Mouse (Mus musculus) gastrocnemius, postnatal 25 days (tissue): ENCODE results near the gene Pfkl. TPM values are rescaled to one million over a fixed set of nuclear protein-coding genes. Genes with fewer than 3 reads are reported as not detected.
"Not testable (repeated sequence)": the region's sequence is repeated elsewhere in the genome, so short reads cannot be mapped to it uniquely, and the experiment has no call there.

ENCODE experiments used
- DNase-seq: peaks from one replicate; pipeline ENCODE4 v3.0.0; 2022
- total RNA-seq, 2 experiments: library from RNA; stranded (reverse); gene quantifications; 1 replicate in 1 of 2; 2 replicates in 1 of 2; pipeline ENCODE4 v1.2.3; 2021

Pfkl gene
- total RNA-seq, 2 experiments from 2014 or later, result 5.2 to 7.7 TPM

DNA sequence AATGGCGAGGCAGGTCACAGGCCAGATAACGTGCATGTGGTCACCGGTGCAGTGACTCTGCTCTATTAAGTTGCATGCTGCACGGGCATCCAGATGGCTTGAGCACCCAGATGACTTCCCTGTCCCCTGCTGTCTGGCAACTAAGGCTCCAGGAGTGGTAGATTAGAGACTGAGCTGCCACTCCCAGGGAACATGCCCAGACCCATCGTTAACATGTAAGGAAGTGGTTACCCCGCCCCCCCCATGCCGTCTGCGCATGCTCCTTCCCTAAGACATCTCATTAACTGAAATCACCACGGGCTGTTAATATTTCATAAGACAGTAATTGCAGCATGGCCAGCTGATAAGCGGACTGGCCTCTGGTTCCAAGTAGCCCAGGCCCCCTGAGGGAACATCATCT is 38.7 kb downstream of the Pfkl start:
- DNase-seq, result no peak

DNA sequence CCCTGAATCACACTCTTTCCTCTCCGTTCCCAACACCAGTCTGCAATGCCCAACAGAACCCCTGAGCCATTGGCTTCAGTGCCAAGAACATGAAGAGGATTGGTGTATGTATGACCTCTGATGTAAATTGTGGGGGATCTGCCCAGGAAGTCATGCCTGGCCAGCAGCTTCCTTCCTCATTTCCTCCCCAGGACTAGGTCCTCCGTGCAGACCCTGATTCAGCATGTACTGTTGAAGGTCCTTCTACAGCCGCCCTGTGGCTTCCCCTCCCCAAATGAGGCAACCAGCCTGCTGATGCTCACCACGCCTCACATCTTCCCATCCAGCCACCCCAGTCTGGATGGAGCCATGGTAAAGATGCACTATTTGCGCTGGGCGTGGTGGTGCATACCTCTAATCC is 39.4 kb downstream of the Pfkl start, which contains the start of gene Trpm2:
TSS of gene Trpm2 (minus strand) at position 83 of the 400 bp plus-strand sequence.
- peak; percentile 21 for DNase-seq

- no peak for DNase-seq
These were observed 39.9 kb downstream of the Pfkl start for GRCm38 (mm10) chr10:77969973-77970325.

- DNase-seq, result peak; percentile 33
These were observed 40.5 kb downstream of the Pfkl start for GRCm38 (mm10) chr10:77969274-77969972.

DNA sequence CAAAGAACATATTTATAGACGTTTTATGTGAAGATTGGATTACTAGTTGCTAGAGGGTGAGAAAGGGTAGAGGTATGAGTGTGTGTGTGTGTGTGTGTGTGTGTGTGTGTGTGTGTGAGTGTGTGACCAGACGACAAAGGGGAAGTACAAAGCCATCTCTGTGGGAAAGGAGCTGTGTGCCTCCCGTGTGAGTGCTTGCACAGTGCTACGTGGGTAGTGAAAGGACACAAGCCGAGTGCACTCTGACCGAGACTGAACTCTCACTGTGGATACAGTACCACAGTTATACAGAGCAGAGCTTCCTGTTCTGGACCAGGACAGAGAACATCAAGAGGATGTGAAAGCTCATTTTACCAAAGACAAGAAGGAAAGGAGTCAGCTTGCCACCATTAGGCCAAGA is 45.9 kb downstream of the Pfkl start:
- DNase-seq, result no peak

- no peak for DNase-seq
These were observed 47.2 kb downstream of the Pfkl start for GRCm38 (mm10) chr10:77962725-77963124.

GRCm38 (mm10) chr10:77950468-77950867 is 59.4 kb downstream of the Pfkl start:
- not testable (repeated sequence) for DNase-seq

DNA sequence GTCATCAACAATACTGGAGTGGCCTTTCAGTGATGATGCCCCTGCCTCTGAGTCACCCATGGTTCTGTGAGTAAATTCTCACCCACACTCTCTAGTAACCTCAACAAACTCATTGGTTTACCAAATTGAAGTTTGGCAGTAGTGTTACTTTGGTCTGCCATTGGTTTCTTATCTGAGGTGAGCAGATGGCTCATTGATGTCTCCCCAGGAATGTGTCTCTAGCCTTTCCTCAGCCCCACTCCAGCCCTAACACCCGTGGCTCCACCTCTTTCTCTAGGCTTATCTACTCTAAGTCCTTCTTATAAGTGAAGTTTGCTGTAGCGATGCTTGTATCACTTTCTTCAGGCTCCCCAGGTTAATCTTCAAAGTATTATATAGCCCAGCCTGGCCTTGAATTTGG is 70.2 kb downstream of the Pfkl start:
- no peak for DNase-seq

Other genes with a start within 250 kb of the Pfkl start
- gene Gm3238, start 238.8 kb downstream of the Pfkl start, total RNA-seq, result not detected
- gene Gm7138, start 233.1 kb downstream of the Pfkl start, total RNA-seq, result not detected
- not detected for gene Gm3250, start 227.5 kb downstream of the Pfkl start, total RNA-seq
- not detected for gene Gm7137, start 221.9 kb downstream of the Pfkl start, total RNA-seq
- gene Gm9639, start 215.0 kb downstream of the Pfkl start, total RNA-seq, result not detected
- not detected for gene Gm19668, start 210.9 kb downstream of the Pfkl start, total RNA-seq
- not detected for gene Gm9507, start 198.2 kb downstream of the Pfkl start, total RNA-seq
- not detected for gene Gm2696, start 195.4 kb downstream of the Pfkl start, total RNA-seq
- not detected for gene Krtap10-4, start 183.0 kb downstream of the Pfkl start, total RNA-seq
- gene Krtap10-10, start 174.1 kb downstream of the Pfkl start, total RNA-seq, result not detected
- gene Gm36176, start 163.3 kb downstream of the Pfkl start, total RNA-seq, result not detected
- gene Gm10318, start 157.2 kb downstream of the Pfkl start, total RNA-seq, result not detected
- not detected for gene Gm3285, start 148.1 kb downstream of the Pfkl start, total RNA-seq
- under 1 TPM; 0.18 to 0.32 TPM for gene Lrrc3, start 107.5 kb downstream of the Pfkl start, total RNA-seq
- under 1 TPM; 0.26 to 0.83 TPM for gene Trpm2, start 39.5 kb downstream of the Pfkl start, total RNA-seq
- 1 to 10 TPM; 4.0 to 4.7 TPM for gene 1810043G02Rik, start 31.6 kb downstream of the Pfkl start, total RNA-seq
- gene Dnmt3l, start 31.9 kb upstream of the Pfkl start, total RNA-seq, result not detected
- not detected for gene Aire, start 33.5 kb upstream of the Pfkl start, total RNA-seq
- gene Icosl, start 59.2 kb upstream of the Pfkl start, total RNA-seq, result 1 to 10 TPM; 1.3 to 1.7 TPM
- gene D10Jhu81e, start 159.7 kb upstream of the Pfkl start, total RNA-seq, result 100 to 1,000 TPM; 225 to 235 TPM
- gene Pwp2, start 175.1 kb upstream of the Pfkl start, total RNA-seq, result 1 to 10 TPM; 7.6 to 8.3 TPM
- gene Trappc10, start 234.6 kb upstream of the Pfkl start, total RNA-seq, result 10 to 100 TPM; 31.0 to 32.9 TPM